Mouse (Mus musculus) liver, embryonic 14.5 days (tissue): ENCODE measurements at regions not wholly inside any gene's neighbourhood (a gene's known extent, or its start where the extent isn't known, plus 50 kb on each side); places are given as distances from the start of the nearest gene placed in this dataset.

ENCODE experiments used
- ATAC-seq: fragments of 200-750 bp; cut with Nextera tagmentation; 2 replicates; pipeline ENCODE4 v1.8.0; 2017; ENCODE audit warnings: moderate number of reproducible peaks, mild to moderate bottlenecking, moderate library complexity; ENCODE audit not compliant: insufficient read depth
- DNase-seq, 3 experiments: peaks; one replicate each; pipeline ENCODE4 v3.0.0-alpha.2; 2012 to 2013; ENCODE audit warnings: low read depth in 3 of 3, low spot score in 3 of 3
- H3K27ac ChIP-seq: fragments of 300-500 bp; sonication (generic); 2 replicates; pipeline ENCODE4 v1.5.1; 2014; ENCODE audit warnings: moderate library complexity, mild to moderate bottlenecking, control low read depth, inconsistent platforms
- H3K27me3 ChIP-seq: fragments of 300-500 bp; sonication (generic); 2 replicates; pipeline ENCODE4 v1.6.1; 2014; ENCODE audit warnings: mild to moderate bottlenecking, low read length, moderate library complexity; ENCODE audit not compliant: control insufficient read depth, insufficient read depth
- H3K36me3 ChIP-seq: fragments of 300-500 bp; sonication (generic); replicated peaks from 2 replicates; pipeline ENCODE4 v1.6.1; 2014; ENCODE audit warnings: low read depth; ENCODE audit not compliant: control insufficient read depth, insufficient read depth
- H3K4me1 ChIP-seq, 2 experiments: fragments of 200-500 bp in 1 of 2; fragments of 300-500 bp in 1 of 2; sonication (generic) in 1 of 2; replicated peaks; 2 replicates each; pipeline ENCODE4 v1.6.1; 2012 to 2014; ENCODE audit warnings: antibody characterized with exemption in 1 of 2, inconsistent platforms in 1 of 2, low read length in 1 of 2; ENCODE audit not compliant: control insufficient read depth in 2 of 2, insufficient read depth in 2 of 2
- H3K4me2 ChIP-seq: fragments of 300-500 bp; sonication (generic); 2 replicates; pipeline ENCODE4 v1.6.1; 2014; ENCODE audit warnings: low read depth, mild to moderate bottlenecking, control low read depth, moderate library complexity
- H3K4me3 ChIP-seq, 2 experiments: fragments of 200-500 bp in 1 of 2; fragments of 300-500 bp in 1 of 2; sonication (generic) in 1 of 2; 2 replicates each; pipeline ENCODE4 v1.5.1; 2012 to 2014; ENCODE audit warnings: low read depth in 2 of 2, low read length in 2 of 2, mild to moderate bottlenecking in 2 of 2, control low read depth in 1 of 2, inconsistent platforms in 1 of 2, moderate library complexity in 1 of 2; ENCODE audit not compliant: insufficient read depth in 1 of 2
- H3K9ac ChIP-seq: fragments of 300-500 bp; sonication (generic); replicated peaks from 2 replicates; pipeline ENCODE4 v1.6.1; 2014; ENCODE audit warnings: mild to moderate bottlenecking, control low read depth, moderate library complexity
- H3K9me3 ChIP-seq: fragments of 300-500 bp; sonication (generic); 2 replicates; pipeline ENCODE4 v1.6.1; 2016; ENCODE audit warnings: low read length, mixed read lengths; ENCODE audit not compliant: control insufficient read depth
- CTCF ChIP-seq: IDR thresholded peaks from 2 replicates; pipeline ENCODE4 v1.5.1; 2016; ENCODE audit warnings: antibody characterized with exemption, low read depth, control low read depth
- EP300 ChIP-seq: IDR thresholded peaks from 2 replicates; pipeline ENCODE4 v1.6.1; 2016; ENCODE audit warnings: antibody characterized with exemption, low read depth
- WGBS: fragments of 180-500 bp; shearing (Covaris S2); extraction: QIAGEN DNeasy Blood & Tissue Kit; methylation state at CpG from one replicate; pipeline ENCODE4 v1.1.7; 2014; ENCODE audit not compliant: insufficient replicate concordance; 5-methylcytosine and 5-hydroxymethylcytosine counted together

GRCm38 (mm10) chr12:59663161-59663560 lies 443.6 kb upstream of the Fbxo33 start:
- Histone ChIP-seq H3K36me3 (no peaks in the 10 kb centered on the region), H3K27ac (no peak overlapping the region), H3K4me2 (no peak overlapping the region), H3K4me1 (no peaks in the 10 kb centered on the region), H3K27me3 (no peaks in the 10 kb centered on the region), H3K4me3 (no peak overlapping the region), H3K9ac (no peak overlapping the region), H3K9me3 (no peaks in the 10 kb centered on the region)
- ATAC-seq (no peak), DNase-seq (no peak)
- TF ChIP-seq EP300, result no peak

DNA sequence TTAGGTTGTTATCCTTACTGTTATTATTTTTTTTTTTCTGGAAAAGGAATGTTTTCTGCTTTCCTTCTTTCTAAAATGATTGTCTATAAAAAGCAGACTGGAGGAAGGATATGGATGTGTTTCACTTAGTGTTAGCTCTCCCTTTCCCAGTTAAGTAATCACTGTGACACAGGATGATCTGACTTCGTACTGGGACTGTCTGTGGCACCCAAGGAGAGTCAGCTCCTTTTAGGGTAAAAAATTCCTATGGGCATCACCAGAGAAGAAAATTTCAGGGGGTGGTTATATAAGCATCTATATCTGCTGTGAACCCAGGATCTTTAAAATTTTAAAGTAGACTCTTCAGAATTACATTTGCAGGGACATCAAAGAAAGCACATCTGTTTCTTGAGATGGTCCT lies 411.2 kb upstream of the Fbxo33 start:
- 43% methylated on average over 1 of the region's 1 CpGs for WGBS
- ATAC-seq, result no peak
- no peak for TF ChIP-seq EP300
- TF ChIP-seq CTCF, result no peak

DNA sequence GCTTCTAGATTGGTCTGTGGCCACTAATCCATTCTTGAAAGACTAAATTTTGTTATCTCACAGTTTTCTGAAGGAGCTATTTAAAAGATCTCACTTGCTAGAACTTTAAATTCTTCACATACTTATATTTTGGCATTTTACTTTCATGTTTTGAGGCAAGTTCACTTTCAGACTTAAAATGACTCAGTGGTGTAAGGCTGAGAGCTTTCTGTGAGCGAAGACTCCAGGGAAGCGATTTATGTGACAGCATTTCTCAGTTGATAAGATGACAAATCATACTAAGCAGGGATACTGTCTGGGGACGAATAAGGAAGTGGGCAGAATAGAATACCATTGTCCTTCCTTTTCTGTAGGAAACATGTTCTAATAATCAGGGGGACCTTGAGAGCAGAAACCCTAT lies 403.6 kb upstream of the Fbxo33 start:
- no peaks in the 10 kb centered on the region for H3K36me3 ChIP-seq
- no peak overlapping the region for H3K27ac ChIP-seq
- WGBS, result 43% methylated on average over 3 of the region's 3 CpGs
- TF ChIP-seq CTCF, result no peak
- TF ChIP-seq EP300, result no peak
- no peak overlapping the region for H3K9ac ChIP-seq
- DNase-seq (no peak), ATAC-seq (no peak)
- H3K4me1 ChIP-seq, result no peaks in the 10 kb centered on the region
- H3K9me3 ChIP-seq, result no peaks in the 10 kb centered on the region
- H3K4me3 ChIP-seq, result no peak overlapping the region
- no peak overlapping the region for H3K4me2 ChIP-seq
- H3K27me3 ChIP-seq, result no peaks in the 10 kb centered on the region

More for the DNA sequence above, 411.2 kb upstream of the Fbxo33 start:
- no peak overlapping the region for H3K9ac ChIP-seq
- no peaks in the 10 kb centered on the region for H3K9me3 ChIP-seq
- H3K4me1 ChIP-seq, result no peaks in the 10 kb centered on the region
- no peak for DNase-seq
- no peak overlapping the region for H3K4me3 ChIP-seq
- no peak overlapping the region for H3K4me2 ChIP-seq
- no peak overlapping the region for H3K27ac ChIP-seq
- H3K27me3 ChIP-seq, result no peaks in the 10 kb centered on the region
- H3K36me3 ChIP-seq, result no peaks in the 10 kb centered on the region

DNA sequence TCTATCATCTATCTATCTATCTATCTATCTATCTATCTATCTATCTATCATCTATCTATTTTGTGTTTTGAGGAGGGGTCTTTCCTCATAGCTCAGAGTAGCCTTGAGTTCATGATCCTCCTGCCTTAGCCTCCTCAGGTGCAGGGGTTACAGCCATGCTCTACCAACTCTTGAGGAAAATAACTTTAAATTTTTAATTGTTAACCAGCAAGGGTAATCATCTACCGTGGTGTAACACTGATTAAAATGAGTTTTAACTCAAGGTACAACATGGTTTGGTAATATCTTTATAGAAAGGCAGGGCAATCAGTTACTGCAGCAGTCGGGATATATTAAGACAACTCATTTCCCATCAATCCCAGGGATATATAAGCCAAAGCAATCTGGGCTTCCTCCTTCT lies 401.6 kb upstream of the Fbxo33 start:
- no peaks in the 10 kb centered on the region for H3K36me3 ChIP-seq
- 59% methylated on average over 2 of the region's 2 CpGs for whole genome bisulfite sequencing

GRCm38 (mm10) chr12:59620340-59620739 lies 400.8 kb upstream of the Fbxo33 start:
- WGBS, result 67% methylated on average over 2 of the region's 2 CpGs
- H3K27me3 ChIP-seq, result no peaks in the 10 kb centered on the region
- H3K9me3 ChIP-seq, result no peaks in the 10 kb centered on the region
- DNase-seq (no peak), ATAC-seq (no peak)
- H3K4me2 ChIP-seq, result no peak overlapping the region
- H3K4me3 ChIP-seq, result no peak overlapping the region
- H3K9ac ChIP-seq, result no peak overlapping the region
- H3K27ac ChIP-seq, result no peak overlapping the region
- TF ChIP-seq EP300 (no peak), CTCF (no peak)
- H3K36me3 ChIP-seq, result no peaks in the 10 kb centered on the region
- no peaks in the 10 kb centered on the region for H3K4me1 ChIP-seq

More for the DNA sequence above, 401.6 kb upstream of the Fbxo33 start:
- Histone ChIP-seq H3K9me3 (no peaks in the 10 kb centered on the region), H3K4me3 (no peak overlapping the region), H3K27me3 (no peaks in the 10 kb centered on the region), H3K27ac (no peak overlapping the region), H3K4me1 (no peaks in the 10 kb centered on the region), H3K9ac (no peak overlapping the region), H3K4me2 (no peak overlapping the region)
- DNase-seq (no peak), ATAC-seq (no peak)
- TF ChIP-seq CTCF (no peak), EP300 (no peak)

DNA sequence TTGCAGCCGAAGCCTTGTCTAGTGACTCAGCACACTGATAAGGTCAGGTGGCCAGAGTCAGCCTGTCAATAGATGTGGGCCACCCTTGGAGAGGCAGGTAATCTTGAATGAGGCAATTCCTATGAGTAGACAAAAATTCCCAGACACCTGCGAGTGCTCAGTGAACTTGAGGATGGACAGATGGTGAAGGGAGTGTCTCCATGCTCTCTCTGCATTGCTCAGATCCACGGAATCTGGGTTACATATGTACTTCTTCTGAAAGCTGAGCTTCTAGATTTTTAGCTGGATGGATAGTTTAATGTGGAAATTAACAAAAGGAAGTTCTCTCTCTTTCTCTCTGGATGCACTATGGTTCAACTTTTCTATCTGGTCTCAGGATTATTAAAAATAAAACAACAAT lies 396.6 kb upstream of the Fbxo33 start:
- ATAC-seq (no peak), DNase-seq (no peak)
- Histone ChIP-seq H3K4me1 (no peaks in the 10 kb centered on the region), H3K27ac (no peak overlapping the region), H3K4me3 (no peak overlapping the region), H3K4me2 (no peak overlapping the region), H3K36me3 (no peaks in the 10 kb centered on the region), H3K9me3 (no peaks in the 10 kb centered on the region), H3K9ac (no peak overlapping the region), H3K27me3 (no peaks in the 10 kb centered on the region)
- no peak for TF ChIP-seq CTCF
- no peak for TF ChIP-seq EP300
- WGBS, result 44% methylated on average over 3 of the region's 3 CpGs
